Mouse (Mus musculus): ENCODE data around the gene Chst15.

The Chst15 gene

DNA sequence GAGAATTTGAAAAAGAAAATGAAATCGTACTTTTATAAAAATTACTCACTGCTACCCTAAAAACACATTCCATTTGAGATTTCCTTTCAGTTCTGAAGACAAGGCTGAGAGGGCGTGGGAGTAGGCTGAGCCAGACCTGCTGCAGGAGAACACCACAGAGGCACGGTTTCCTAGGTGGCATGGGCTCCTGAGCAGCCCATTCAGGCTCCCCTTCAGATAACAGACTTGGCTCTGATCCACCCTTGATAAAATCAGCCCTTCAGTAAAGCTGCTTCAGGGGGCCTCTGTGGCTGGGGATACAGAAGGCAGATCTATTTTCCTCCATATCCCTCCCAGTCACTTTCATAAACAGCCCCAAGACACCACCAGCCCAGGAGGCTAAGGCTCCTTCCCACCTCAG lies 19.8 kb upstream of the Chst15 start:
- DNase-seq (ENCODE audit: low spot score): no peak

DNA sequence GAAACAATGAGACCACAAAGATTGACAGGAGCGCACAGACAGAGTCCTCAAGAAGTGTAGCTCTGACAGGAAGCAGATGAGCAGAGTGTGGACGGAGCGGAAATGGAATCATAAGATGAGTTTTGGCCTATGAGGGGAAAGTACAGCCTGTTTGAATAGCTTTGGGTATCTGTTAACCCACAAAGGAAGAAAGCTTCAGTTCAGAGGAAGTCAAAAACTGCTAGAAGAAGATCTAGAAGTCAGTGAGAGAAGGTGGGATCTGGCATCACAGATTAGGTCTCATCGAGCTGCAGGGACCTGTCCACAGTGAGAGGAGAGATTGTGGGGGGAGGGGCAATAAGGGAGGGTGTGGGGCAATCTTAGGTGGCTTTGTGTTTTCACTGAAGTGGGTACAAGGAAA lies 18.3 kb upstream of the Chst15 start:
- DNase-seq (ENCODE audit: low spot score): no peak

DNA sequence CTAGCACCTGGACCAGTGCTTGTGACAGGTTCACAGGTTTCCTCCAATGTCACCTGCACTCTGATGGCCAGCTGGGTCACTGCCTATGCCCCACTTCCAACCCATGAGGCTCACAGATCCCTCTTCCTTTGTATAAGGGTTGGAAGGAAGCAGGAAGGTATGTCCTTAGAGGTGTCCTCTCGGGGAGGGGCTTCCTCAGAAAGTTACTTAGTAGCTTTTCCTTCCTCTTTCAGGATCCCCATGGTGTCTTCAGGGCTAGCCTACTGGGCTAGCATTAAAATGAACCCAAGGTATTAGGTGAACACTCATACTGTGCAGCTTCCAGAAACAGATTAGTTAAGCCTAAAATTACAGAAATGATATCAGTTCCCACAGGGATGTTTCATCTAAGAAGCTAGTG lies 16.1 kb upstream of the Chst15 start:
- no peak for DNase-seq (ENCODE audit: low spot score)

DNA sequence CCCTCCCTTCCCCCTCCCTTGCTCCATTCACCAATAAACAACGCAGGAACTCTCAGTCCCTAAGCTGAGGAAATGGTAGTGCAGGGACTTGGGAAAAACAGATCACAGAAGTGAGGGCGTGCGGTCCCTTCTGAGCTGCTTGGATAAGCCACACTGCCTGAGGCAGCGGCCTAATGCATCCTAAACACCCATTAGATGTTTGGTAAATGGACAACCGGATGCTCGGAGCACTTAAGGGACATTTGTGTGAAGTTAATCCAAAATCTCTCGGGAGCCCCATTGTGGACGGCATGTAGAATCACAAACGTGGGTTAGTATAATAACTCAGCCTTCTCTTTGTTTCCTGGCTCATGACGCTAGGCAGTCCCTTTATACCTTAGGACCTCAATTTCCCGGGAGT lies 15.1 kb upstream of the Chst15 start:
- DNase-seq (ENCODE audit: low spot score): no peak

DNA sequence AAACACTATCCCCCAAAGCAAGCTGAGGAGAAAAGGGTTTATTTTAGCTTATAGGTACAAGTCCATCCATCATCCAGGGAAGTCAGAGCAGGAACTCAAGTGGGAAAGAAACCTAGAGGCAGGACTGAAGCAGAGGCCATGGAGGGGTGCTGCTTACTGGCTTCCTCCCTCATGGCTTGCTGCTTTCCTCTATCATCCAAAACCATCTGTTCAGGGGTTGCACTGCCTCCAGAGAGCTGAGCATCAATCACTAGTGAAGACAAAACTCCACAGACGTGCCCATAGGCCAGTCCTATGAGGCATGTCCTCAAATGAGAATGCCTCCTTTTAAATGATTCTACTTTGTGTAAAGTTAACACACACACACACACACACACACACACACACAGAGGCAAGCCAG lies 13.2 kb upstream of the Chst15 start:
- no peak for DNase-seq (ENCODE audit: low spot score)

DNA sequence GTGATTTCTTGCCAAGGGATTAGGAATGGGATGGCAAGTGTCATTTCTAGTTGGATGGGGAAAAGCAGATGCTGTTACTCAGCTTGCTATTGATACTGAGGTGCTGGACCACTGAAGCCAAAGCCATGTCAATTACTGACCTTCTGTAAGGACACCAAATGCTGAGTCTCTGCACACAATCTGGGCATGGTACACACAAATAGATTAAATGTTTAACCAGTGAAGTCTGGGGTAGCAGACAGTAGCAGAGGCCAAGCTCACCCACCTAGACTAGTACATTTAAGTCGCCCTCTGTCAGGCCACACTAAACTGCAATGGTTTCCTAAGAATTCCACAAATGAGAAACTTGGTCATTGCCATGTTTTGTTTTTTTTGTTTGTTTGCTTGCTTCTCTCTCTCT lies 11.6 kb upstream of the Chst15 start:
- no peak for DNase-seq (ENCODE audit: low spot score)

DNA sequence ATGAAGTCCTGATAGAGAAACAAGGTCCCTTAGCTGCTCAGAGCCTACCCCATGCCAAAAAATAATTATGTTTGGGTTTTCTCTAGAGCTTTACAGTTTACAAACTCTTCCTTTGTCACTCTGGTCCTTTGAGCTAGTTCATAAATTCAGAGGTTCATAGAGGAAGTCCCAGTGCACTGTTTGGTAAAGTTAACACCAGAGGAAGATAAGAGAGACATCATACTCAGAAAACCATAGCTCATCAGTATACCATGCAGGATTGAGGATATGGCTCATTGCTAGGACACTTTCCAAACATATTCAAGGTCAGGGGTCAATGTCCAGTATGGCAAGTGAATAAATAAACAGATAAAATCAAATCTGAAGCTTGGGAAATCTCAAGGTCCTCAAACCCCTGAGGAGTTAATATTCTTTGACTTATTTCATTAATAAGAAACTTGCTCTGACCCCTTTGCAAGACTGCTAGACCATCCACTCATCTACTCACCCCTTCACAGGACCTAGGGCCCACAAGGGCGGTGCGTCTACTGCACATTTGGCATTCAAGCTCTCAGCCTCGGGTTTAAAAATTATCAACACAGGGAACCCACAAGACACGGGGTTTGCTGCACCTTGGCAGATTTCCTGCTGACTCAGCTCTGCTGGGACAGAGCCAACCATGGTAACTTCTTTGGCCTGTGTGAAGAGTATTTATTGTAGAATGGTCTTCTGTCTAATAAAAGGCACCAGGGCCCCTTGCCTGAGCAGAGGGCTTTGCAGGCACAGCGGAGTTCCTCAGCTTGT lies 8.7 kb upstream of the Chst15 start:
- peak; percentile 84 for DNase-seq (ENCODE audit: low spot score)

DNA sequence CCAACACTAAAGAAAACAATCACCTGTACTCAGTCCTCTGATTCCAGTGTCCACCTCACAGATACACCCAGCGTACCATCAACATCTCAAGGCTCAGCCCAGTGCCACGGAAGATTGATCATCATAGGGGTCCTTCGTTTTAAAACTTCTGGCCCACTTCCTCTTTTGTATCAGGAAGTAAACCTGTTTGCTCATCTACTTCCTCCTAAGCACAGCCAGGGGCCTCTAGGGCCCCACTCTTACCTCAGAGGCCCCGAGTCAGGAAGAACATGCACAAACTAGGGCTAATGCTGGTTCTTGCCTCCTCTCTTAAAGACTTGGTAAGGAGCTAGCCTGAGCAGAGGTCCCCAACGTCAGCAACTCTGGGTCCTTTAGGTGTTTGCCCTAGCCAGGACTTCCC lies 6.4 kb upstream of the Chst15 start:
- no peak for DNase-seq (ENCODE audit: low spot score)

DNA sequence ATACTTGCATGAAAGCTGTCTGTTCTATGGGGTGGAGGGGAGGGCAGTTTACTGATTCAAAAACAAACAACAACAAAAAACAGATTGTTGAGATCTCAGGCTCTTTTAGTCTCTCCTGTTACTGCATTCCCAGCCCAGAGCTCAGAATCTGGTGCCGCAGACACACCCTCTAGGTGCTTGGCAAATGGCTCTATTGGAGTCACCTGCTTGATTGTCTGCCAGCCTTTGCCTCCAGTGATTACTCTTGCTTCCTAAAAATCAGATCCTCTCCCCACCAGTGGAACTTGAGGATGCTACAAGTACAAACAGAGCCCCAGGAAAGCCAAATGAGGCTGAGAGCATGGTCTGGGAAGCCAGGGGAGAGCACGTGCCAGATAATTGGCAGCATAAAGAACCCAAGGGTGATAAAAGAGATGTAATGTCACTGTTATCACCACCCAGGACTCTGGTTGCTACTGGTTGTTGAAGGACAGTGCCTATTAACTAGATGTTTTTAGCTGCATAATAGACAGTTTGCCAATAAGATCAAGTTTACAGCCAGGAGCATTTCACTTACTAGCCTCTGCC lies 4.4 kb upstream of the Chst15 start:
- DNase-seq (ENCODE audit: low spot score): no peak

DNA sequence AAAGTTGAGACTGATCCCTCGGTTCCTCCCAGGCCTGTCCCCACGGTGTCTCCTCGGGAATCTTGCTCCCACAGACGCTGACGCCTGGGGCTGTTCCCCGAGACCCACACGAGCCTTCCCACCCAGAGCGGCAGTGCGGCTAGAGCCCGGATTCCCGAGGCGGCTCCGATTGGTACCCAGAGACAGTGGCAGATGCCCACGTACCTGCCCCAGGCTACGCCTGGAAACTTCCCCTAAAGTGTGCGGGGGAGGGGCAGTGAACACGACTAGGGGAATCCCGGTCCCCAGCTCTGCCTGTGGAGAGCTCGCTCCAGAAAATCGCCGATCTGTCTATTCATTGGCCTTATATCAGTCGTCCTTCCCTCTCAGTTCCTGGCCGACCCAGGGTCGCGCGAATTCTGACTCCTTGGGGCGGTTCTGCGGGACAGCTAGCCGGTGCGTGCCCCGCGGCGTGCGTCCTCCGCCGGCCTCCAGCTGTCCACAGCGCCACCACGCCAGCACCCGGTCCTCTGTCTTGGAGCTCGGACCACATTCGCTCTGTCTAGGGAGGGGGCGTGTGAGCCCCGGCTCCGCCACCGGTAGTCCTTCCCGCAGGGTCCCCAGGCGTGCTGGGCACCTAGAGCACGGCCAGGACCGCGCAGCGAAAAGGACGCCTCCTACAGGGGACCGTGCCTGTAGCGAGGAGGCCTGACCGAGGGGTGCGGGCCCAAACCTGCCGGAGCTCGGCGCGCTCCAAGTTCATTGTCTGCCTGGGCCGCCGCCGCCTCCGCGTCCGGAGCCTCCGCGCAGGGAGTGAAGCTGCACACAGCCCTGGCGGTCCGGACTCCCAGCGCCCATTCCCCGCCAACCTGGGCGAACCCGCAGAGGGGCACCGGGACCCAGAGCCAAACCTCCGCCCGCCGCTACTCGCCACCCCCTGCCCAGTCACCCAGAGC lies 660 bp downstream of the Chst15 start:
- no peak for DNase-seq (ENCODE audit: low spot score)

DNA sequence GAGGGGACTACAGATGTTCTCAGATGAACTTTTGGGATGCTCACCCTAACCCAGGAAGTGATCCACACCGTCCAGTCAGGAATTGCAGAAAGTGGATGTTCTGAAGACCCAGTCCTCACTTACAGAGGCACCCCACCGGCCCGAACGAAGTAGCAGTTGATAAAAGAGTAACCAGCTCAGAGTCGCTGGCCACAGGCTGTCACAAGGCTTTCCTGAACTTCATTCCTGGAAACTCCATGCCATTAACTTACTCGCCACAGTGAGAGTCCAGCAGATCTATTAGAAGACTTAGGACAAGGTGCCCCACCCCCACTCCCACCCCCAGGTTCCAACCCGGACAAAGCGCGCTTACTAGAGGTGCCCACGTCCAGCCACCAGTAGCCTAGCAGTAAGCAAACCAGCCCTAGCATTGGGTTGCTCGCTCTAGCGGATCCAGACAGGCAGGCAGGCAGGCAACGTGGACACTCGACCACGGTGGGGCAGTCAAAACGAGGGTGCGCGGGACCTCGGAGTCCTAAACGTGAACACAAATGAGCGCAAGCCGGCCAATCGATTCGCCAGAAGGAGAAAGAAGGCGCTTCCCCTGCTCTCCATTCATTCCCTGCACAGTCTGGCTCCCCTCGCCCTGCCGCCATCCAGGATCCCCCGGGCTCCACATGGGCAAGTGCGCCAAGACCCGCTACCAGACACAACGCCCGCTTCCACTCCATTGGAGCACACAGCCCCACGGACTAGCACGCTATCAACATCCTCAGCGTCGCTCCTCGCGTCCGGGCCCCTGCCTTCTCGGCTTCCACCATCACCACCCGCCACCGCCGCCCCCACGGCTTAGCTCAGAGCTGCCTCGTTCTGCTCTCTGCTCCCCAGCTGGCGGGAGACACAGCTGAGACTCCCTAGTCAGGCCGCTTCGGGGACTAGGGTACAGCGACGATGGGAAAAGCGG lies 1.6 kb downstream of the Chst15 start:
- no peak for DNase-seq (ENCODE audit: low spot score)

DNA sequence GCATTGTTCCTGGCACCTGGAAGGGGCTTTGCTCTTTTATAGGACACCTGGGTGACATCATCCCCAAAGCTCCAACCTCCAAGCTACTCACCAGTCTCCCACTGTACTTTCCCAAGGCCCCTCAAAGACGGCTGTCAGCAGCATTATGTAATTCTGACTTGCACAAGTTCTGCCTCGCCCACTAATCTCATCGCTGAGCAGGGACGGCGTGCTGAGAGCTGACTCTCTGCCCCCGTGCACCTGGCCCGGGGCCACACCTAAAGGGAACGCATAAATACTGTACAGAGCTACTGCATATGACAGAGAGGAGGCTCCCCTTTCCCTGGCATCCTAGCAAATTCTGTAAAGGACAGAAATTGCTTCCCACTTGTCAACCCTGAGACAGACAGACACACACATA lies 4.6 kb downstream of the Chst15 start:
- DNase-seq (ENCODE audit: low spot score): no peak

DNA sequence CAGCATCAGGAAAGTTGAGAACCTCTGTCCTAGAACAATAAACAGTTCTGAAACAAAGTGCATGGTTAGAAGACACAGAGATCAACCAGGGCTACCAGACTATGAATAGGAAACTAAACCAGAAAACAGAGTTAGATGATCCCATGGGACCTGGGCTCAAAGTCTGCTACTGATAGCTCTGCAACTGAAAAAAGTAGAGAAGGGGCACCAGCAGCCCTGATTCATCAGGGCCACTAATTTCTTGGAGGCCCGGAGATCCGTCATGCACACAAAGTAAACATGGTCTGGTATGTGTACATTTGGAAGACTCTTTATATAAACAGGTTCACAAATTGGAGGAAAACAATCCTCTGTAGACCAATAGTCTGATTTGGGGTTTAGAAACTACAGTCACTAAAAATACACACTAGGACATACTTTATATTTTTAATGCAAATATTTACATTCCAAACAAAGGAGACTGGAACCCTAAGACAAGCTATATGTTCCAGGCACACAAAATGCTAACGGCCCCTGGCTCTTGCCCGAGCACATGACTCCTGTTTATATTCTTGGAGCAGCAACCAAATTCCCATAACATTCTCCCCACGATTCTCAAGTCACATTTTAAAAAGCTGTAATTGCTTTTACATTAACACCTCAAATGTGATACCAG lies 8.4 kb downstream of the Chst15 start:
- DNase-seq (ENCODE audit: low spot score): no peak

DNA sequence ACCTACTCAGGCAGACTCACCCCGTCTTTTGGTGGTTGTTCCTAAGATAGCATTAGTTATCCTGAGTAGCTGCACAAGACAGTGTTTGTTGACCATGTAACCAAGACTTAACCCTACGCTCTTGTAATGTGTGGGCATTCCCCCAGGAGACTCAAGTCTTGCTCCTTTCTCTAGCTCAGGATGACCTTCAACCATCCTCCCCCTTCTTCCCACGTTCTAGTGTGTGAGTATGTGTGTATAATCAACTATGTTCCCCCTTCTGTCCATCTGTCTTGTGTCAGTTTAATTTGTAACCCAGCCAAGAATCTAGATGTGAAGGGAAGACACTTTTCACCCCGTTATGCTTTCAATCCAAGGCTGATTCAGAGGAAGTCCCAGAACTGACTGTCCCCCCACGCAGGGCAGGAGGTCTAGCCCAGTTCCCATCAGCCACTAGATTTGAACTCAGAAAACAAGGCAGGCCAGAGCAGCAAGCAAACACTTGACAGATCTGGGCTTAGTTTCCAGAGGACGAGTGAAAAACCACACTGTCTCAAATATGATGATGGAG lies 9.2 kb downstream of the Chst15 start:
- peak; percentile 51 for DNase-seq (ENCODE audit: low spot score)

DNA sequence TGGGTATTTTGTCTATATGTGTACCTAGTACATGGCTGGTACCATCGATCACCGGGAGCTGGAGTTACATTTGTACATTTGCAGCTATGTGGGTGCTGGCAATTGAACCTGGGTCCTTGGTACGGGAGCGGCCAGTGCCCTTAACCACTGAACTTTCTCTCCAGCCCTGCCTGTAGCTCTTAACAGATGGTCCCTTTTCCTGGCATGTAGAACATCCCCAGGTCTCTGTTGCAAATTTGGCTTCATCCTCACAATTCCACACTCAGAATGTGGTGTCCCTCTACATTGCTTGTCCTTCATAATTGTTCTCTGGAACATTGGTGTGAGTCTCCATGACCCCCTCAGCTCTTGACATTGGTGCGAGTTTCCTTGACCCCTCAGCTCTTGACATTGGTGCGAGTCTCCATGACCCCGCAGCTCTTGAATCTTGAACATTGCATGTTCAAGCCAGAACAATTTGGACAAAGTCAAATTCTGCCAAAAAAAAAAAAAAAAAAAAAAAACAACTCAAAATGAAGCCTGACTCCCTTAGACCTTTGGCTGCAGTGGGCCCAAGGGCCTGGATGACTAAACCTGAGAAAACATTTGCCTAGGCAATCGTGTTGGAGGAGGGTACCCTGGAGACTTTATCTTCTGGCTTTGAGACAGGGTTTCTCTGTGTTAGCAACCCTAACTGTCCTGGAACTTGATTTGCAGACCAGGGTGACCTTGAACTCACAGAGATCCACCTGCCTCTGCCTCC lies 10.2 kb downstream of the Chst15 start:
- peak; percentile 51 for DNase-seq (ENCODE audit: low spot score)

DNA sequence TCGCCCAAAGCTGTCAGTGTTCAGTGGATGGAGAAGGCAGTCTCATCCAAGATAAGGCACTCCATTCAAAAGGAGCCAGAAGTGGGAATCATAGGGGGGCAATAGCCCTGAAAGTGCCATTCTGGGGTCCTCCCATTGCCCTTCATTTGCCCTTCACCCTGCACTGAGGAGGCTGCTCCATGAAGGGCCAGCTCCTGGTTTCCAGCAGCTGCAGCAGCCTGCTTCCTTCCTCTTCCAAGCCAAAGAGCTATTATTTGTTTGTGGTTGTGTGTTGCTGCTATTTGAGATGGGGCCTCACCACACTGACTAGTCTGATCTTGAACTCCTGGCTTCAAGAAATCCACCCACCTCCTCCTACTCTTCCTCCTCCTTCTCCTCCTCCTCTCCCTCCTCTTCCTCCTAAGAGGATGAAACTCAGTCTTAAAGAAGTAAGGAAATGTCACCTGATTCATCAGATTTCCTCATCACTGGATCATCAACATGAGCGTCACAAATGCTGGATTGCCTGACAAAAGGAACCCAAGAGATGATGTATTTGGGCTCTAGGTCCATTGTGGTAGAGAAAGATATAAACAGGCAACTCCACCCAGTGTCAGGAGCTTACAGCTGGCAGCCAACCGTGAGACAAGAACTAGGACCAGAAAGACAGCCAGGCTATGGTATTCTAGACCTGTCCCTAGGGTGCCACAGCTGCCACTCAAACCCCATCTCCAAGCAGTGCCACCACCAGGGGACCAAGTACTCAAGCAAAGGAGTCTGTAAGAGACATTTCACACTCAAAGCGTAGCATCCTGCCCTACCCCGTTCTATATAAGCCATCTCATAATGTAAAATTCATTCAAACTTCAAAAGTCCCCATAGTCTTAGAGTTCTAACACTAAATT lies 11.3 kb downstream of the Chst15 start:
- DNase-seq (ENCODE audit: low spot score): no peak

DNA sequence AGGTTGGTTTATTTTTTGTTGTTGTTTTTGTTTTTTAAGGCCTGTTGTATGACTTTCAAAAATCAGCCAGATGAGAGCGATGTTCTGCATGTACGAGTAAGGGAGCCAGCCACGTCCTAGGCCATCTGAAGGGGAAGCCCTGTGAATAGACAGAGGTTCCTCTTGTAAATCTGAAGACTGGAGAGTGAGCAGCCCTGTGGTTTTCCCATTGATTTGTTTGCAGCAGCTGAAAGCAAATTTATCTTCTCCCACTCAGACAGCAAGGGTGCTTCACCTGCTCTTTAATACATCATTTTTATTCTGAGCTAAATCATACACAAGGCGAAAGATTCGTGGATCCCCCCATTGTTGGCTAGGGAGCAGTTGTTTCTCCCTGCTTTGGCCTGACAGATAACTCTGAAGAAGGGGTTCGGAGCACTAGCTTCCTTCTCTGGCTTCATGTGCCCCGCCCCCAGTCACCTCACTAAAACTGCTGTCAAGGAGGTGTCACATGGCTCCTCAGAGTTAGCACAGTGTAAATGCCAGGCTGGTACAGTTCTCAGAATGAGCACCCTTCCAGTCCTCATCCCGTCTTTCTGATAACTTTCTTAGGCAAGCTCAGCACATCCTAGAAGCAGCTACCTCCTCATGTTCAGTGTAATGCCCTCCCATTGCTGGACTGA lies 12.5 kb downstream of the Chst15 start:
- DNase-seq (ENCODE audit: low spot score): no peak

DNA sequence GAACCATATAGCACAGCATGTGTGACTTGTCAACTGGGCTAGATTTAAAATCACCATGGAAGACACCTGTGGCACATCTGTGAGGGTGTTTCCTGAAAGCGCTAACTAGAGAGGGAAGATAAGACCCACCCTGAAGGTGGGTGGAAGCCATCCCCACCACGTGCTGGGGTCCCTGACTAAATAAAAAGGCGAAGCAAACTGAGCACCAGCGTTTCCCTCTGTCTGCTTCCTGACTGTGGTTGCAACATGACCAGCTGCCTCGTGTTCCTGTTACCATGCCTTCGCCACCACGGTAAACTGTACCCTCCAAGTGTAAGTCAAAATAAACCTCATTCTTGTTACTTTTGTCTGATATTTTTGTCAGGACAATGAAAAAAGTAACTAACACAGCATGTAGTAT lies 13.0 kb downstream of the Chst15 start:
- DNase-seq (ENCODE audit: low spot score): no peak

All from adipocyte (in vitro differentiated cells).